Mouse (Mus musculus) forebrain, embryonic 10.5 days (tissue): Measurements from ENCODE around the gene Nvl. TPM values are rescaled to one million over a fixed set of nuclear protein-coding genes. Genes with fewer than 3 reads are reported as not detected.

ENCODE experiments used
- DNase-seq: peaks from one replicate; pipeline ENCODE4 v3.0.0-alpha.2; 2017; ENCODE audit warnings: low spot score; ENCODE audit errors: extremely low spot score
- H3K27ac ChIP-seq: fragments of 300-500 bp; sonication (generic); 2 replicates; pipeline ENCODE4 v1.5.1; 2016; ENCODE audit warnings: mild to moderate bottlenecking
- H3K27me3 ChIP-seq: fragments of 300-500 bp; sonication (generic); 2 replicates; pipeline ENCODE4 v1.6.1; 2016; ENCODE audit warnings: mild to moderate bottlenecking; ENCODE audit not compliant: poor library complexity, severe bottlenecking
- H3K36me3 ChIP-seq: fragments of 300-500 bp; sonication (generic); replicated peaks from 2 replicates; pipeline ENCODE4 v1.6.1; 2016; ENCODE audit warnings: mild to moderate bottlenecking, moderate library complexity
- H3K4me1 ChIP-seq: fragments of 300-500 bp; sonication (generic); 2 replicates; pipeline ENCODE4 v1.6.1; 2016
- H3K4me3 ChIP-seq: fragments of 300-500 bp; sonication (generic); 2 replicates; pipeline ENCODE4 v1.5.1; 2016; ENCODE audit warnings: mild to moderate bottlenecking, moderate library complexity
- H3K9me3 ChIP-seq: fragments of 300-500 bp; sonication (generic); 2 replicates; pipeline ENCODE4 v1.6.1; 2016; ENCODE audit warnings: mild to moderate bottlenecking, moderate library complexity
- WGBS: fragments of 180-500 bp; shearing (Covaris S2); methylation state at CpG from one replicate; pipeline ENCODE4 v1.1.7; 2016; 5-methylcytosine and 5-hydroxymethylcytosine counted together
- polyA plus RNA-seq: library from polyadenylated mRNA; unstranded; fragments of >200 nt; fragmentation: Nextera tagmentation; extraction: Ambion mirVana; gene quantifications from 2 replicates; pipeline ENCODE4 v1.2.1, GENCODE M21; 2016

Gene Nvl
- polyA plus RNA-seq: 45.8 and 50.7 TPM in 2 replicates

DNA sequence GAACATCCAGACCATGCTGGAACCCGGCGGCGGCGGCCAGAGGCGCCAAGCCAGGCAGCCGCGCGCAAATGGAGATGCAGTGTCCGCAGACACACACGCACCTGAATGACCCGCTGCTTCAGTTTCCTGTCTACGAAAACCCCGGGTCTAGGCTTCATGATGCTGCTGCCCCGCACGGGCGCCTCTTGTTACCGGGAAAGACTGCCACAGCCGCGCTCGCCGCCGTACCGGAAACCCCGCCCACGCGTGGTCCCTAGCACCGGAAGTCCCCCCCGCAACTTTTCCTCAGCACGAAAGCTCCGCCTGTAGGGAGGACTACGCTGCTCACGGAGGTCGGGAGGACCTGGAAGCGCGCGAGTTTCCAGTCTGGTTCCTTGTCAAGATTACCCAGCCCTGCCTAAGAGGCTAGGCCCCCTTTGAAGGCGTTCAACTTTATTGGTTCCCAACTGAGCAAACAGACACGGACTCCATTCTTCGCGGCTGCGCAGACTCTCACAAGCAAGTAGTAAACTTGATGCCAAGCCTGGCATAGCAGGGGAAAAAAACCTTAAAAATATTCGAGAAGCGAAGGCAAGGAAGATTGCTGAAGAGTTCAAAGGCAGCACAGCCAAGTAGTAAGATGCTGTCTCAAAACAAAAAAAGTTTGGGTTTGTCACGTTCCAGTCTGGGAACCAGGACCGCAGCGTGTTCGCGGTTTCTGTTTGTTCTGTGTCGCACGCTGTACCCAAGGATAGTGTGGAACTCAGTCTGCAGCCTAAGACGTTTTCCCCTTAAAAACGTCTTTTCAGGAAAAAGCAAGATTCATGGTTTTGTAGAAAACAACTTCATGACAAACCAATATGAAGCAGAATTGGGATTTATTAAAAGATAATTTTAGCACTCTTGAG is at the start of gene Nvl, which contains the start of gene Cnih4:
Gene Nvl (minus strand): TSS at position 255 of the 887 bp plus-strand sequence.
Gene Cnih4 (plus strand): TSS at position 744 of the 887 bp plus-strand sequence.
- Histone ChIP-seq H3K27me3 (no peaks in the 10 kb centered on the region), H3K9me3 (no peaks in the 10 kb centered on the region), H3K27ac (peak within 1 kb of the TSS; percentile 90), H3K4me3 (peak within 1 kb of the TSS; percentile 85), H3K4me1 (peaks cover 43% of the 10 kb centered on the region), H3K36me3 (peaks cover 34% of the 10 kb centered on the region)
- peak; percentile 94 for DNase-seq
- under 1% methylated on average over 52 of the region's 52 CpGs for WGBS

DNA sequence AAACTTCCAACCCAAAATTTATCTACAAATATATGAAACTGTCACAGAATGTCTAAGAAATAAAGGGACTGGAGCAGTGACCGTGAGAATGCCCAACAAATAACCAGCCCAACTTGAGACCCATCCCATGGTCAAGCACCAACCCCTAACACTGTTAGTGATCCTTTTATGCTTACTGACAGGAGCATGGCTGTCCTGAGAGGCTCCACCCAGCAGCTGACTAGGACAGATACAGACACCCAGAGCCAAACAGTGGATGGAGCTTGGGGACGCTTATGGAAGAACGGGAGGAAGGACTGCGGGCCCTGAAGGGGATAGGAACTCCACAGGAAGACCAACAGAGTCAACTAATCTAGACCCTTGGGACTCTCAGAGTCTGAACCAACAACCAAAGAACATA is 44.9 kb upstream of the Nvl start:
- no peak for DNase-seq
- no peaks in the 10 kb centered on the region for H3K27me3 ChIP-seq
- no peak overlapping the region for H3K4me3 ChIP-seq
- H3K27ac ChIP-seq: no peak overlapping the region
- WGBS: 93% methylated on average over 4 of the region's 4 CpGs
- peaks cover 100% of the 10 kb centered on the region for H3K36me3 ChIP-seq
- no peaks in the 10 kb centered on the region for H3K4me1 ChIP-seq
- no peaks in the 10 kb centered on the region for H3K9me3 ChIP-seq

- peaks cover 89% of the 10 kb centered on the region for H3K36me3 ChIP-seq
- DNase-seq: no peak
- H3K27me3 ChIP-seq: no peaks in the 10 kb centered on the region
- 90% methylated on average over 8 of the region's 8 CpGs for WGBS
- no peak overlapping the region for H3K4me3 ChIP-seq
- H3K27ac ChIP-seq: no peak overlapping the region
- H3K9me3 ChIP-seq: no peaks in the 10 kb centered on the region
- no peaks in the 10 kb centered on the region for H3K4me1 ChIP-seq
These were observed 26.2 kb upstream of the Nvl start for GRCm38 (mm10) chr1:181170210-181170609.

- Histone ChIP-seq H3K9me3 (no peaks in the 10 kb centered on the region), H3K4me1 (no peaks in the 10 kb centered on the region), H3K36me3 (peaks cover 93% of the 10 kb centered on the region), H3K4me3 (no peak overlapping the region), H3K27me3 (no peaks in the 10 kb centered on the region), H3K27ac (no peak overlapping the region)
- 93% methylated on average over 3 of the region's 3 CpGs for WGBS
- DNase-seq: no peak
These were observed 24.4 kb upstream of the Nvl start for GRCm38 (mm10) chr1:181168377-181168776.

DNA sequence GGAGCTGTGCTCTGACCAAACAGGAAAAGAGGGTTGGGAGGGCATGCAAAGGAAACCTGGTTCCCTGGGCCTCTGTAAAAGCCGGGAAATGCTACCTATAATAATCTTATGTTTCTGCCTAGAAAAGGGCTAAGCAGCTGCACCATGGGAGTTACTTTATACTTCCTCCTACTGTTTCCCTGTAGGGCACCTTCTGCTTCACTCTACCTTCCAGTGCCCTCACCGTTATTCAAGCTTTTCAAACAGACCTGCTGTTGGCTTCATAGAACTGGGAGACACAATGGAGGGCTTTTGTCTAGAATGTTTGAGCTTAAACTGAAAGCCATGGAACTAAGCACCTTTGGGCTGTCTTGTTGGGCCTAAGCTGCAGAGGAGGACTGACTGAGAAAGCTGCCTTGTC is 23.8 kb upstream of the Nvl start:
- H3K36me3 ChIP-seq: peaks cover 95% of the 10 kb centered on the region

DNA sequence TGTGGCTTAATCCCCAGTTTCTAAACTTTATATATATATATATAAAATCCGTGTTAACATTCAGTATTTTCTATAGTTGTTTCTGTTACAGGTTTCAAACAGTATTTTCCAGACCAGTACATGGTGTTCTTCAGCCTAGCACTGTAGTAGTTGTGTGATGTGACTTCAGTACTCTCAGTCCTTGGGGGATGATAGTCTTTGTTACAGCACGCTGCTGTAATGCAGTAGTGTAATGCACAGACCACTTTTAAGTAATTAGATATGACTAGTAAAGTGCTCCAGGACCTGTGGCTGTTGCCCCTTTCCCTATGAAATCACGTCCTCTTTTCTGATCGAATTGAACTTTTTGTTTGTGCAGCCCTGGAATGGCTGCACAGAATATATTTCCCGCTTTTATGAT is 7.5 kb upstream of the Nvl start:
- WGBS: 54% methylated on average over 5 of the region's 5 CpGs
- DNase-seq: no peak
- peaks cover 33% of the 10 kb centered on the region for H3K4me1 ChIP-seq

More for the DNA sequence above, 23.8 kb upstream of the Nvl start:
- no peak for DNase-seq
- Histone ChIP-seq H3K27ac (no peak overlapping the region), H3K4me3 (no peak overlapping the region), H3K27me3 (no peaks in the 10 kb centered on the region), H3K9me3 (no peaks in the 10 kb centered on the region), H3K4me1 (no peaks in the 10 kb centered on the region)
- WGBS: 88% methylated on average over 2 of the region's 2 CpGs

GRCm38 (mm10) chr1:181150827-181151534 is 7.0 kb upstream of the Nvl start:
- under 1% methylated on average over 59 of the region's 59 CpGs for WGBS
- no peaks in the 10 kb centered on the region for H3K9me3 ChIP-seq
- peak overlapping the region; percentile 94 for H3K4me3 ChIP-seq
- H3K4me1 ChIP-seq: peaks cover 38% of the 10 kb centered on the region
- H3K27ac ChIP-seq: peak overlapping the region; percentile 95
- H3K36me3 ChIP-seq: peaks cover 27% of the 10 kb centered on the region
- peak; percentile 87 for DNase-seq
- H3K27me3 ChIP-seq: no peaks in the 10 kb centered on the region

More for the DNA sequence above, 7.5 kb upstream of the Nvl start:
- H3K27ac ChIP-seq: peak overlapping the region; percentile 95
- peak overlapping the region; percentile 94 for H3K4me3 ChIP-seq
- H3K36me3 ChIP-seq: peaks cover 32% of the 10 kb centered on the region
- H3K9me3 ChIP-seq: no peaks in the 10 kb centered on the region
- no peaks in the 10 kb centered on the region for H3K27me3 ChIP-seq

DNA sequence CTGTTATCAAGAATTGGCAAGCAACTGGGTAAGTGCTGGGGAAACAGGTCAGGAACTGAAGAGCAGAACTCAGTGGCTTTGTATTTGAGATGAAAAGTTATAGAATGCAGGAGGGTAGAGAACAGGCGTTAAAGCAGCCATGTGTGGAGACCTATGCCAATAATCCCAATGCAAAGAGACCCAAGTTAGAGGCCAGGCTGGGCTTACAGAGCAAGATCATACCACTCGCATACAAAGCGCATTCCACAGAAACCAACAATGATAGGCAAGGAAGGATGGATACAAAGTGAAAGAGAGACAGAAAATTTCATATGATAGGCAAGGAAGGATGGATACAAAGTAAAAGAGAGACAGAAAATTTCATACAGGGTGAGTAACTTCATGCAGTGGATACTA is 6.4 kb upstream of the Nvl start:
- WGBS: 73% methylated on average over 3 of the region's 3 CpGs
- Histone ChIP-seq H3K27me3 (no peaks in the 10 kb centered on the region), H3K4me1 (peaks cover 44% of the 10 kb centered on the region), H3K4me3 (peak overlapping the region; percentile 94), H3K36me3 (peaks cover 21% of the 10 kb centered on the region), H3K9me3 (no peaks in the 10 kb centered on the region), H3K27ac (peak overlapping the region; percentile 95)
- DNase-seq: no peak

- no peaks in the 10 kb centered on the region for H3K9me3 ChIP-seq
- no peak overlapping the region for H3K27ac ChIP-seq
- H3K4me3 ChIP-seq: no peak overlapping the region
- no peak for DNase-seq
- WGBS: 79% methylated on average over 3 of the region's 3 CpGs
- H3K4me1 ChIP-seq: peaks cover 50% of the 10 kb centered on the region
- H3K36me3 ChIP-seq: peaks cover 12% of the 10 kb centered on the region
- H3K27me3 ChIP-seq: no peaks in the 10 kb centered on the region
These were observed 5.5 kb upstream of the Nvl start for GRCm38 (mm10) chr1:181149373-181150017.

GRCm38 (mm10) chr1:181148540-181148939 is 4.5 kb upstream of the Nvl start:
- no peak overlapping the region for H3K27ac ChIP-seq
- H3K9me3 ChIP-seq: no peaks in the 10 kb centered on the region
- H3K36me3 ChIP-seq: peaks cover 4% of the 10 kb centered on the region; the same call in 1 of the 2 replicates
- DNase-seq: no peak
- 74% methylated on average over 5 of the region's 5 CpGs for WGBS
- H3K4me1 ChIP-seq: peaks cover 50% of the 10 kb centered on the region
- H3K27me3 ChIP-seq: no peaks in the 10 kb centered on the region
- H3K4me3 ChIP-seq: no peak overlapping the region

DNA sequence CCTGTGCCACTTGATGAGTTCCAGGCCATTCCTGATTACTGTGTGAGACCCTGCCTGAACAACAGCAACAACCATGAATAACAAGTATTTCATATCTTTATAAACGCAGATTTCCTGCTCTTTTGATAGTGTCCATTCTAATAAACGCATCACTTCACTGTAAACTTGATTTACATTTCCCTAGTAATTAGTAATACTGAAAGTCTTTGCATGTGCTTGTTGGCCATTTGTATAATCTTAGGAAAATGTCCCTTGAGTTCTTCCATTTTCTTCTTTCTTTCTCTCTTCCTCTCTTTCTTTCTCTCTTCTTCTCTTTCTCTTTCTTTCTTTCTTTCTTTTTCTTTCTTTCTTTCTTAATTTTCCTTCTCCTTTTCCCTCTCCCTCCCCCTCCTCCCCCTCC is 2.2 kb upstream of the Nvl start:
- no peaks in the 10 kb centered on the region for H3K9me3 ChIP-seq
- DNase-seq: no peak
- H3K27me3 ChIP-seq: no peaks in the 10 kb centered on the region
- H3K36me3 ChIP-seq: peaks cover 14% of the 10 kb centered on the region
- H3K27ac ChIP-seq: no peak overlapping the region
- 89% methylated on average over 2 of the region's 2 CpGs for WGBS
- peak overlapping the region; percentile 85; the same call in 1 of the 2 replicates for H3K4me3 ChIP-seq
- peaks cover 47% of the 10 kb centered on the region for H3K4me1 ChIP-seq

- peak overlapping the region; percentile 90 for H3K27ac ChIP-seq
- peaks cover 26% of the 10 kb centered on the region for H3K36me3 ChIP-seq
- peak overlapping the region; percentile 85 for H3K4me3 ChIP-seq
- H3K27me3 ChIP-seq: no peaks in the 10 kb centered on the region
- 23% methylated on average over 12 of the region's 12 CpGs for WGBS
- no peaks in the 10 kb centered on the region for H3K9me3 ChIP-seq
- H3K4me1 ChIP-seq: peaks cover 43% of the 10 kb centered on the region
- DNase-seq: no peak
These were observed 962 bp upstream of the Nvl start for GRCm38 (mm10) chr1:181144966-181145365.
